Comparison of ENCODE assay signal across 8 mouse cellular contexts in genomic region chr3:122728852-122729600, GRCm38 (mm10). TPM values are rescaled to one million over a fixed set of nuclear protein-coding genes. Genes with fewer than 3 reads are reported as not detected.
DNase-seq lines count a peak whose midpoint lies in the region; ATAC-seq lines count a peak whose summit lies in the region.

Pde5a (plus strand) TSS chr3:122728947.

- H3K4me1 ChIP-seq in hindbrain, embryonic 12.5 days, result peaks cover 8% of the 10 kb centered on the region

- no peaks in the 10 kb centered on the region for H3K9me3 ChIP-seq in hindbrain, embryonic 12.5 days (replicated peaks)

- H3K36me3 ChIP-seq in hindbrain, embryonic 12.5 days, result no peaks in the 10 kb centered on the region

- under 1% methylated on average over 49 of the region's 49 CpGs for WGBS in hindbrain, embryonic 12.5 days

- no peaks in the 10 kb centered on the region for H3K27me3 ChIP-seq in hindbrain, embryonic 12.5 days

- peak within 1 kb of the TSS; percentile 81 for H3K9ac ChIP-seq in hindbrain, embryonic 12.5 days

- H3K4me3 ChIP-seq in hindbrain, embryonic 12.5 days, result peak within 1 kb of the TSS; percentile 77

- H3K4me2 ChIP-seq in hindbrain, embryonic 12.5 days (replicated peaks), result peak within 1 kb of the TSS; percentile 84

- ATAC-seq in hindbrain, embryonic 12.5 days (ENCODE audit: low FRiP score), result peak; percentile 63

- peak within 1 kb of the TSS; percentile 88 for H3K27ac ChIP-seq in hindbrain, embryonic 12.5 days

- DNase-seq in Muller cell, postnatal 12 days (ENCODE audit: inconsistent ontology term), result peak; percentile 82
- peak; percentile 13 for DNase-seq in cerebellum, adult 9-11 months
- DNase-seq in frontal cortex, postnatal 25 days (ENCODE audit: low spot score in 2 of 2), result peak; percentile 20 to 27
- DNase-seq in layer of hippocampus, postnatal 25 days (ENCODE audit: extremely low spot score in 1 of 2, low spot score in 1 of 2), result peak; percentile 35 to 64
- DNase-seq in lung, postnatal 25 days (ENCODE audit: low spot score), result peak; percentile 88
- peak; percentile 83 for DNase-seq in ovary, postnatal 36 days (ENCODE audit: low spot score)
- peak; percentile 88 for DNase-seq in thymus, postnatal 14 days

RNA-seq across cellular contexts. Expression of gene Pde5a, which starts in this region (rescaled TPM):
- polyA plus RNA-seq in hindbrain, embryonic 12.5 days (2016; fragmentation: Nextera tagmentation; extraction: Ambion mirVana), result 3.7 and 4.2 TPM in 2 replicates
- total RNA-seq in layer of hippocampus, postnatal 25 days (2021), result 1 to 10 TPM; 7.8 to 9.7 TPM

Comparison
In these comparisons a context has a peak if more than half of its experiments do, and no peak if none do; other contexts are left out.
1. Peak in every context shown above with its lines: DNase-seq, ATAC-seq, H3K4me3 ChIP-seq and H3K27ac ChIP-seq.
2. DNase-seq: peak in every context shown above with its lines; median percentile 88 in lung, postnatal 25 days; 88 in thymus, postnatal 14 days; 83 in ovary, postnatal 36 days; 82 in Muller cell, postnatal 12 days; 50 in layer of hippocampus, postnatal 25 days; 24 in frontal cortex, postnatal 25 days; 13 in cerebellum, adult 9-11 months.